Mouse (Mus musculus) cortical plate, adult 2 months (tissue): Measurements from ENCODE around the gene Sdhc.

ENCODE experiments used
- CTCF ChIP-seq: fragments of 200-500 bp; IDR thresholded peaks from 2 replicates; pipeline ENCODE4 v1.5.1; 2011; ENCODE audit warnings: mild to moderate bottlenecking, control low read depth, low read length; ENCODE audit not compliant: insufficient read depth; ENCODE audit errors: extremely low read depth
- POLR2A ChIP-seq: fragments of 200-500 bp; IDR thresholded peaks from 2 replicates; pipeline ENCODE4 v1.6.1; 2011; ENCODE audit warnings: mild to moderate bottlenecking, low read length, control low read depth; ENCODE audit not compliant: insufficient read depth; ENCODE audit errors: extremely low read depth

DNA sequence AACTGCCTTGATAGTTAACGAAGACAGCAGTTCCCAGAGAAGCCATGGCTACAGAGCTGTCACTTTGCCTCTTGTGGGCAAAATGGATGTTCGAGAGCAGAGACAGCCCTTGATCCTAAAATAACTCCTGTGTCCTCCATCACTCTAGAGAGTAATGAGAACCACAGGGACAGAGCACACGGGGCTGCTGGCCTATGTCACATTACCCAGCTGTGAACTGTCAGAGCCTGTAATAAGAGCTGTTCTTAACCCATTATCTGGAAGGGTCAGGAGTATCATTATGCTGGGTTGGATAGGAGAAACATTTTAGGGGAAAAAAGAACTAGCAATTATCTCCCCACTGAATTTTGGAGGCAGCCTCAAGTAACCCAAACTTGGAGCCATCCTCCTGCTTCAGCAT, 29.5 kb downstream of the Sdhc start:
- TF ChIP-seq POLR2A (no peak), CTCF (no peak)
